Mouse (Mus musculus) right cerebral cortex, adult 18-20 months (tissue): ENCODE measurements at regions not wholly inside any gene's neighbourhood (a gene's known extent, or its start where the extent isn't known, plus 50 kb on each side); places are given as distances from the start of the nearest gene placed in this dataset.

Experiments
- DNase-seq: peaks from one replicate; pipeline ENCODE4 v3.0.0; 2022; ENCODE audit warnings: mixed read lengths

DNA sequence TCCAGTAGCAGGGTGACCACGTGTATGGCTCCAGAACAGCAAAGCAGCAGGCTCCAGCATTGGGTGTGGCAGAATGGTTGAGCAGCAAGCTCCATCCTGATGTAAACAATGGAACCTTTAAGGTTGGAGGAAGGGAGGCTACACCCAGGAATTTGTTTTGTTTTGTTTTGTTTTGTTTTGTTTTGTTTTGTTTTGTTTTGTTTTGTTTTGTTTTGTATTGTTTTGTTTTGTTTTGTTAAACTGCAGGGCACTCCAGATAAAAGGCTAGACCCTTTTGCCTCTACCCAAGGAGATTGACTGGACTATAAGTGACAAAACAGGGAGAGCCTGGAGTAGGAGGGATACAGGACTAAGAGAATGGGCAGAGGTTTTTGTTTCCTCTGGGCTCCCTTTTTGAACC lies 647.5 kb downstream of the Kcnj3 start:
- DNase-seq: no peak

DNA sequence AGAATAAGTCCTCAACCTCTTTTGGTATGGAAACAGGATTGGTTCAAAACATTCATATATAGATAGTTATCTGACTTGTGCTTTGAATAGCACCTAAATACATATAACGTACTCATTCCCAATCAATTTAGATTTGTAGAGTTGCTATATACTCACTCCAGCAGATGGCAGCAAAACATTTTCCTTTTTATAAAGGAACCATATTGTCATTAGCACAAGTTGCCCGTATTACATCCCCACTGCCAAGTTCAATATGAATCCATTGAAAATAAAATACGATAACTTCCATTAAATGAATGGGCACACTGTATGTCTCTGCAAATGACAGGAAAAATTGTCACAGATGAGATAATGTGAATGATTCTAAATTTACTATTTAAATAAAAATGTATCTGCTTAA lies 673.8 kb downstream of the Kcnj3 start:
- DNase-seq: peak; percentile 2

DNA sequence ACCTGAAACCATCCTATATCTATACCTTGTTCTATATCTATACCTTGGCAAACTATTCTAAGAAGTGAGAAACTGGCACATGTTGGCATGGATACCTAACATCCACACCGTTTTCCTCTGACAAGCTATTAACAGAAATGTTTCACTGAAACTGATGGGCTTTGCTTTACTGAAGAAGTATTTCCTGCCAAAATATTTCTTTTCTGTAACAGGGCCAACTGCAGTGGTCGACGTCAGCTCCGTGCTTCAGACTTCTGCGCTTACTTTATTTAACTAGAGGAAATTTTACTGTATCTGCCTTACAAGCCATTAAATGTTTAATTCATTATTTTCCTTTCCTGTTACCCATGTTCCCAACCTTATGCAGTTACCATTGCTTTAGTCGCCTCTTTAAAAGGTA lies 674.2 kb downstream of the Kcnj3 start:
- DNase-seq: no peak

DNA sequence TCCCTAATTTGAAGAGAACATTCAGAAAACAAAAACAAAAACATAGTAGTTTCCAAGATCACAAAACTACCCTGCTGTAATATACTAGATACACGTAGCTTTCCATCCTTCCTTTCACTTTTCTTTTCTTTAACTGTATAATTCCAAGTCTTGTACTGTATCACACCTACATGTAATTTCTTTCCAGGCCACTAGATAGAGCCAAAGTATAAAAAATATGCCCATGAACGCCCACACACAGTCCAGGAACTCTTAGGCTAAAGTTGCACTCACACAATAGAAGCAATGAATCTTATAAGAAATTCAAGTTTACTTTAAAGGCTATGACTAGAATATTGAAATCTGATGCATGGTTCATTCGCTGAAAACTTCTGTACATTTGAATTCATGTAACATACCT lies 678.7 kb downstream of the Kcnj3 start:
- peak; percentile 49 for DNase-seq

DNA sequence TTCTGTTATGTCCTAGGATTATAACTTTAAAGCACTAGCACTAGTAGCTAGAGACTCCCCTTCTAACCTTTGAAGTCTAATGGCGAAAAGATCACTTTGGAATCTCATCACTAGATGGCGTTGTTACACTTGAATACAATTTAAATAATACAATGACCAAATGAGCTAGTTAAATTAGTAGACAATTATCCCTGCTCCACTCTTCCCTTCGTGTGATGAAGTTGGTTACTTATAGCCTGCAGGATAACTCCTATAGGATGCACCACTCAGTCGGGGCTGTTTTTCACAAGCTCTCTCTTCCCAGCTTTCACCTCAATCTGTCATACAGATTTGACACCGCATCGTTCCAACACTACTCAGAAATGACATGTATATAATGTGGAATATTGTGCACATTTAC lies 683.6 kb downstream of the Kcnj3 start:
- DNase-seq: peak; percentile 7

DNA sequence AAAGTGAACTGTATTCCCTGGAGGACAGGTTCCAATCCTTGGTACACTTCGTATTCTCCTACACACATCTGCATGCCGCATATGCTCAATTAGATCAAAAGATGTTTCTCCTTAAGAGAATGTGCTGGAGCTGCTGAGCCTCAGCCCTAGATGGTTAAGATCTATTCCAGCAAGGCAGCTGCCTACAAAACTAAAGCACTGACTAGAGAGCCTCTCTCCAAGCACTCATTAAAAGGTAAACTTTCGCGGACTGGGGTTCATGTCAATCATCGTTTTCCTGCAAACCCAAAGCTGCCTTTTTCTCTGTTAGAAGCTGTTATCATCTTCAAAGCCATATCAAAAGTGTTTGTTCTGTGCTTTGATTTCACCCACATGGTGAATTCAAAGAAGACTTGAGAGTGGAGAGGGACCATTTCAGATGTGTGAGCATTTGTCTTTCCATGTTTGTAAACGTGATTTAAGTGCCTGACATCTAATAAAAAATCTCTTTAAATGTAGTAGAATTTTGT lies 711.4 kb downstream of the Kcnj3 start:
- no peak for DNase-seq

DNA sequence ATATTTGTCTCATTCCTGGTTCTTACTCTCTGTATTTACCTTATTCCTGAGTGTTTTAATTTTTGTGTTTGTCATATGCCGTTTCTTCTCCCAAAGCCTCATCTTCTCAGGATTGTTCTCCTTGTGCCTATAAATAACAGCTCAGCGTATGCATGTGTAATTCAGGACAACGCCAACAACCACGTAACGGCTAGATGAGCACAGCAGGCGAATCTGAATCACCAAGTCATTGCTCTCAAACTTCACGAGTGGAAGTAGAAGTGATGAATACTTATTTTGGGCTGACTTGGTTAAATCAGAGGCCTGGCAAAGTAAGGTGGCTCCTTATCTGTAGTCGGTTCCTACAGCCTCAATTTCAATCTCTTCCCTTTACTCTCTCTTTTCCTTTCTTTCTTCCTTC lies 760.7 kb downstream of the Kcnj3 start:
- peak; percentile 5 for DNase-seq

DNA sequence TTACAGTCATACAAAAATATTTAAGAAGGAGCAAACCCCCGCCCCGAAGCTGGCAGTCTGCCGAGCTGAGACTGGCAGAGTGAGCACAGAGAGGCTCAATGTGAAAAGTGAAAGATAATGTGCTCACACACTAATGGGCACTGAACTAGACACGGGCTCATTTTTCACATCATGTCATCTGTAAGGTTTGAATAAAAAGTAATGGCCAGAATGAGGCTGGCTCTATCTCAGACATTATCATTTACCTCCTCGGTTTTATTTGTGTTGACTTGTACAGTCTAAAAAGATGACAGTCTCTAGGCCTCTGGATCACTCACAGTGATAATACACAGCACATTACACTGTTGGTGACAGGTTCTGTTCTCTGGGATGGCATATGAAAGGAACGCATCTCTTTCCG lies 791.7 kb downstream of the Kcnj3 start:
- no peak for DNase-seq

DNA sequence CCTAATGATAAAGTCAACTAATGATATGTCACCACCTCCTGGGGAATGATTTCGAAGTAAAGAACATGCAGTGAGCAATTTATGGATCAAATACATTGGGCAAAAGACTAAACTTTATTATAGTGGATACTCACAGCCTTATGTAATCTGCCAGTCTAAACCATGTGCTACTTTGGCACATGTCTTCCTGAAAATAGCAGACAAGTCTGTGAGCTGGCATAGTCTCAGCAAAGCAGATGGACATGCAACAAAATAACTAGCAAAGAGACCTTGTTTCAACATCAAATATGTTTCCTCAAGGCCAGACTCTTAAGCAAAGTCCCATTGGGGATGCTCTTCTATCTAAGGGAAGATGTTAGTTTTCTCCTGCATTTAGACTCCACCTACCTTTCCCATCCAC lies 797.3 kb downstream of the Kcnj3 start:
- peak; percentile 21 for DNase-seq

DNA sequence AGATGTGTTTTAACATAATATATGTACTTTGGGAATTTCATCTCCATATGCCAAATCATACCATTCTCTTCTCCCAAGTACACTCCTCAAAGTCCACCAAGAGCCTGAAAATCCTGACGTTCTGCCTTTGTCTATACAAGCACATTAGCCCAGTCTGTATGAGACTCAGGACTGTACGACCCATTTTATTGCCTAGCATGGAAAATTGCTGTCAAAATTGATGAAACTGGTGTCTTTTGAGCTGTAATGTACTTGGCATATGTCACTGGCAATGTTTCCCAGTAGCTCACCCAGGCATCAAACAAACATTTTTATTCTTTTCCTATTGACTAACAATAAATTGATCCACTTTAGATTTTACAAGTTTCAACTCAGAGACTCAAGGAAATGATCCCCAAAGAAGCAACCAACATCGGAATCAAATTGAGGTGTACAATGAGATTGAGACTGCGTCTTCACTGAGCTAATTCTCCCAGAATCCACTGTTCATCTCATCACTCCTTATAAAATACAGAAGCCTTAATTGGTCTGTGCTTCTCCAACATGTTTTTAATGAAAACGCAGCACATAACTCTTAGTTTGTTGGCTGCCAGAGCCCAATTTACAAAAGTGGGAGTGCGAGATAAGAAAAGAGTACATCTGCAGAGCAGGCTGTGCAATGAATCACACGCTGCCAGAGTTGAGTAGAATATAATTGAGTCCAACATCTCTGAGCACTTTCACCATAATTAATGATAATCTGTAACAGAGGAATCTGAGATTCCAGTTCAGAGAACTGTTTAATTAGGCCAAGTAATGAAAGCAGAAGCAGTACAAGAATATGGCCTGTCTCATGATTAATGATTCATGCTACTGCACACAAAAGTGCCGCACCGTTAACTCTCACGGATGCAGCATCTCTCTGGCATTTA lies 821.5 kb downstream of the Kcnj3 start:
- DNase-seq: peak; percentile 19

DNA sequence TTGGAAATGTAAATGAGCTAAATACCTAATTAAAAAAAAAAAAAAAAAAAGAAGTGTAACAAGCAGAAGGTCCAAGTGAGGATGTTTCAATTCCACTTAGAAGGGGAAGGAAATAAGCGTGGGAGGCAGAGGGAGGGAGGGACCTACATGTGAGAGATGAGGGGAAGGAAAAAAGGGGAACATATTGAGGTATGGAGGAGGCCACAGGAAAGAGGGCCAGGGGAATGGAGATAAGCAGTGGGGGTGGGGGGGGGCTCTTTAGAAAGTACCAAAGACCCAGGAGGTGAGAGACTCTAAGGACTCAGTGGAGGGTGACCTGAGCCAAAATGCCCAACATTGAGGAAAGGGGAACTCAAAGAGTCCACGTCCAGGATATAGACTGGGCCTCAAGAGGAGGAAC lies 818.9 kb downstream of the Nr4a2 start:
- DNase-seq: no peak

DNA sequence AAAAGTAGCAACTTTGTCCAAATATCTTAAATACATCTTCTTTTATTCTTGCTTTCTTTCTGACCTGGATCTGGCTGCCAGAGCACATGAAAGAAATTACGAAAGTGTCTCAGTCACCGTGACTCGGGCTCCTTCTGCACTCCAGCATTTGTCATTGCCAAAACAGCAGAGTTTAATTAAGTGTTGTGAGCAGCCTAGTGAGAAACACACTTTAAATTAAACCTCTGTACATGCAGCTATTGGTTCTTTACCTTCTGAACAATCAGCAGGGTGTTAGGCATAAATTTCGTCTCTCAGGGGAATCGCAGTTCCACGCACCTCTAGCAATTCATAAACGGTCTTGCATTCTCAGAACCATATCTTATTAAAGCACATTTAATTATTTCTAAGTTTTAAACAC lies 802.1 kb downstream of the Nr4a2 start:
- DNase-seq: no peak

DNA sequence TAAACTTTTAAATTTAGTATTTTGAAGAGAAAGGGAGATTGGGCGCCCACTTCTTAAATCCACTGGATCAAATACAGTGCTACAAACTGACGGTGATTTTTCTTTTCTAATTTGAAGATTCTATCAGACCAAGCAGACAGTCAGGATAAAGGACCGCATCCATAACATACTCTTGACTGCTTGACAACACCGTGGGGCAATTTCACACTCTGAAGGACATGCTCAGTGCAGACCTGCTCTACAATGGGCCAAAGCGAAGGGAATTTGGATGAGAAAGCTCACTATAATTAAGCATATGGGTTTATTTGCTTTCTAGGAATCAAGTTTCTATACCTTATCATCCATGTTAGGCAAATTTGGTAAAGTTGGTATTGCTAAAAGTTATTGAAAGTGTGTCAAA lies 801.3 kb downstream of the Nr4a2 start:
- DNase-seq: no peak

DNA sequence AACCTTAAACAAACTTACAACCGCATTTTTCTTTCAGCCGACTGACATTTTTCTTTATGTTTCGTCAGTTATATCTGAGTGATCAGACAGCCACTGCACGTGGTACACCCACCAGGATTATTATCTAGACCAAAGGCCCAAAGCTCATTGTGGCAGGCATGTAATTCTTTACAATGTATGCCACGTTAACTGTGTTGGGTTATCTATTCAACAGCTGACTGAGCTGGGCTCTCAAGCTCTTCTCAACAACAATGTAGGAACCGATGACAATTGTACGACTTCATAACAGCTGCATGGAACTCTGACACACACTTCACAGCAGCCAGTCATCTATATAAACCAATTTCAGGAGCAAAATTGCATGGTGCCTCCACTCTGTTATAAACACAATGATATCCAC lies 787.8 kb downstream of the Nr4a2 start:
- no peak for DNase-seq

DNA sequence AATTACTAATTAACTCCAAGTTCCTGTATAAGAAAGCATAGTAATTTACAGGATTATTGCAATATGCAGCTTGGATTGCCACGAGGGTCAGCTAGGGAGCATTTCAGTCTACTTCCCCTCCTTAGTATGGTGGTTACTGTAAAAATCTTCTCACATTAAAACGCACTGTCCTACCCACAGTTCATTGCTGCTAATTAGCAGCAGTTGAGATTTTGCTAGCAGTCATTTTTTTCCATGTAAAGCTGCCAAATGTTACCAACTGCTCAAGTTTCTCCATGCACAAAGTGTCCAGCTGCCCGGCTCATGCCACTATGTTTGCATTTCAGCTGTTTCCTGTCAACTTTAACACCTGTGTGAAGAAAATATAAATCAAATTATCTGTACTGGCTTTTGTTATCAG lies 759.7 kb downstream of the Nr4a2 start:
- no peak for DNase-seq
